Mouse (Mus musculus) E14TG2a.4 (cell line): Measurements from ENCODE around the gene Mgat5.

Experiments
- CTCF ChIP-seq: conservative IDR thresholded peaks from 2 replicates; pipeline ENCODE4 v1.5.1; 2014; ENCODE audit warnings: low read length
- NANOG ChIP-seq: IDR thresholded peaks from 2 replicates; pipeline ENCODE4 v1.6.1; 2014; ENCODE audit warnings: borderline replicate concordance, low read length, mixed read lengths

- TF ChIP-seq CTCF (no peak), NANOG (no peak)
Observed at GRCm38 (mm10) chr1:127329810-127330209, 125.0 kb downstream of the Mgat5 start.
